Mouse (Mus musculus) bone marrow macrophage, adult 2 months (primary cell): ENCODE measurements around the gene Jsrp1.

ENCODE experiments used
- CTCF ChIP-seq: IDR thresholded peaks from 2 replicates; pipeline ENCODE4 v1.5.1; 2012; ENCODE audit warnings: low read depth, mild to moderate bottlenecking, low read length, moderate library complexity
- POLR2A ChIP-seq: IDR thresholded peaks from 2 replicates; pipeline ENCODE4 v1.6.1; 2012; ENCODE audit warnings: mild to moderate bottlenecking, low read depth, low read length, borderline replicate concordance

DNA sequence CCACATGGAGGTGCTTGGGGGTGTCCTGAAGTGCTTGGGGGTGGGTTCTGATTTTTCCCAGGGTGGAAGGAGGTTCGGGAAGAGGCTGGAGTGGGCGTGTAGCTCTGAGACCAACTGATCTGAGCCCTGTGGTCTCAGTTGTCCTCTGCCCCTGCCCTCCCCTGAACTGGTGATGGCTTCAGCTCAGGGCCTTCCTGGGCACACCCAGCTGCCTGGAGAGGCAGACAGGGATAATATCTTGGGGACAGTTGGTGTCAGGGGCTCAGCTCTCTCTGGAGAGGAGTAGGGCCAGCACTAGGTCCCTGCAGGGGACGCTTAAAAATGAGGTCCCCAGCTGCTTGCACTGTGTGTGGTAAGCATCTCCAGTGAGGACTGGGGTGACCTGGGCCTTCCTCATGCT is 44.5 kb upstream of the Jsrp1 start:
- no peak for TF ChIP-seq CTCF
- TF ChIP-seq POLR2A: no peak
